Mouse (Mus musculus) forebrain, embryonic 12.5 days (tissue): ENCODE data around the gene Pradc1. TPM values are rescaled to one million over a fixed set of nuclear protein-coding genes. Genes with fewer than 3 reads are reported as not detected.
A peak's percentile ranks its signal among the peaks of the same experiment; 100 is the strongest.
"Not testable (repeated sequence)": the region's sequence is repeated elsewhere in the genome, so short reads cannot be mapped to it uniquely, and the experiment has no call there.

ENCODE experiments used
- ATAC-seq: fragments of 200-750 bp; cut with Nextera tagmentation; 2 replicates; pipeline ENCODE4 v1.8.0; 2017; ENCODE audit warnings: moderate TSS enrichment; ENCODE audit not compliant: low FRiP score
- H3K27ac ChIP-seq: fragments of 300-500 bp; sonication (generic); 2 replicates; pipeline ENCODE4 v1.5.1; 2016; ENCODE audit warnings: mild to moderate bottlenecking
- H3K27me3 ChIP-seq: fragments of 300-500 bp; sonication (generic); 2 replicates; pipeline ENCODE4 v1.6.1; 2016; ENCODE audit warnings: mild to moderate bottlenecking
- H3K36me3 ChIP-seq: fragments of 300-500 bp; sonication (generic); replicated peaks from 2 replicates; pipeline ENCODE4 v1.6.1; 2016; ENCODE audit warnings: mild to moderate bottlenecking
- H3K4me1 ChIP-seq: fragments of 300-500 bp; sonication (generic); 2 replicates; pipeline ENCODE4 v1.6.1; 2016
- H3K4me2 ChIP-seq: fragments of 300-500 bp; sonication (generic); 2 replicates; pipeline ENCODE4 v1.6.1; 2016; ENCODE audit warnings: mild to moderate bottlenecking, moderate library complexity
- H3K4me3 ChIP-seq: fragments of 300-500 bp; sonication (generic); replicated peaks from 2 replicates; pipeline ENCODE4 v1.5.1; 2016; ENCODE audit warnings: mild to moderate bottlenecking
- H3K9ac ChIP-seq: fragments of 300-500 bp; sonication (generic); 2 replicates; pipeline ENCODE4 v1.6.1; 2016; ENCODE audit warnings: mild to moderate bottlenecking
- H3K9me3 ChIP-seq: fragments of 300-500 bp; sonication (generic); 2 replicates; pipeline ENCODE4 v1.6.1; 2016
- WGBS: fragments of 180-500 bp; shearing (Covaris S2); methylation state at CpG from one replicate; pipeline ENCODE4 v1.1.7; 2016; 5-methylcytosine and 5-hydroxymethylcytosine counted together
- polyA plus RNA-seq: library from polyadenylated mRNA; unstranded; fragments of >200 nt; fragmentation: Nextera tagmentation; extraction: Ambion mirVana; gene quantifications from 2 replicates; pipeline ENCODE4 v1.2.1, GENCODE M21; 2016

Gene Pradc1
- polyA plus RNA-seq, 1 experiment from 2014 or later: 33.0 TPM

- Histone ChIP-seq H3K4me3 (no peak overlapping the region), H3K36me3 (no peaks in the 10 kb centered on the region), H3K27me3 (peaks cover 24% of the 10 kb centered on the region), H3K9me3 (no peaks in the 10 kb centered on the region), H3K4me2 (no peak overlapping the region), H3K9ac (no peak overlapping the region), H3K4me1 (no peaks in the 10 kb centered on the region), H3K27ac (no peak overlapping the region)
- WGBS: 38% methylated on average over 14 of the region's 14 CpGs
- ATAC-seq: no peak
Observed at GRCm38 (mm10) chr6:85478416-85478815, 26.6 kb upstream of the Pradc1 start.

GRCm38 (mm10) chr6:85477366-85477917 is 25.7 kb upstream of the Pradc1 start:
- no peak overlapping the region for H3K4me3 ChIP-seq
- no peaks in the 10 kb centered on the region for H3K9me3 ChIP-seq
- no peaks in the 10 kb centered on the region for H3K4me1 ChIP-seq
- H3K4me2 ChIP-seq: no peak overlapping the region
- H3K27me3 ChIP-seq: peaks cover 15% of the 10 kb centered on the region
- 0 out of 2 replicates have a peak, but pooled peaks have one; percentile 23 for ATAC-seq
- H3K27ac ChIP-seq: no peak overlapping the region
- WGBS: 35% methylated on average over 10 of the region's 10 CpGs
- no peaks in the 10 kb centered on the region for H3K36me3 ChIP-seq
- no peak overlapping the region for H3K9ac ChIP-seq

GRCm38 (mm10) chr6:85475581-85475980 is 23.8 kb upstream of the Pradc1 start:
- peaks cover 5% of the 10 kb centered on the region for H3K27me3 ChIP-seq

GRCm38 (mm10) chr6:85472542-85472941 is 20.8 kb upstream of the Pradc1 start:
- Histone ChIP-seq H3K9me3 (no peaks in the 10 kb centered on the region), H3K4me3 (no peak overlapping the region), H3K27me3 (no peaks in the 10 kb centered on the region), H3K4me2 (no peak overlapping the region), H3K27ac (no peak overlapping the region), H3K4me1 (no peaks in the 10 kb centered on the region), H3K36me3 (peaks cover 26% of the 10 kb centered on the region), H3K9ac (no peak overlapping the region)
- WGBS: 58% methylated on average over 5 of the region's 5 CpGs
- ATAC-seq: no peak

More at GRCm38 (mm10) chr6:85475581-85475980, 23.8 kb upstream of the Pradc1 start:
- ATAC-seq: no peak
- Histone ChIP-seq H3K27ac (no peak overlapping the region), H3K4me3 (no peak overlapping the region), H3K4me2 (no peak overlapping the region), H3K9ac (no peak overlapping the region), H3K9me3 (no peaks in the 10 kb centered on the region), H3K36me3 (no peaks in the 10 kb centered on the region), H3K4me1 (no peaks in the 10 kb centered on the region)
- WGBS: 82% methylated on average over 3 of the region's 3 CpGs

- H3K4me3 ChIP-seq: no peak overlapping the region
- no peaks in the 10 kb centered on the region for H3K4me1 ChIP-seq
- WGBS: 62% methylated on average over 8 of the region's 8 CpGs
- no peak overlapping the region for H3K9ac ChIP-seq
- peaks cover 32% of the 10 kb centered on the region for H3K36me3 ChIP-seq
- no peak for ATAC-seq
- H3K27ac ChIP-seq: no peak overlapping the region
- H3K4me2 ChIP-seq: no peak overlapping the region
- H3K9me3 ChIP-seq: no peaks in the 10 kb centered on the region
- H3K27me3 ChIP-seq: no peaks in the 10 kb centered on the region
Observed at GRCm38 (mm10) chr6:85471962-85472361, 20.2 kb upstream of the Pradc1 start.

- Histone ChIP-seq H3K4me3 (no peak overlapping the region), H3K9ac (no peak overlapping the region), H3K27me3 (no peaks in the 10 kb centered on the region), H3K4me1 (no peaks in the 10 kb centered on the region), H3K36me3 (peaks cover 53% of the 10 kb centered on the region), H3K27ac (no peak overlapping the region), H3K4me2 (no peak overlapping the region), H3K9me3 (no peaks in the 10 kb centered on the region)
- no peak for ATAC-seq
- WGBS: 79% methylated on average over 5 of the region's 5 CpGs
Observed at GRCm38 (mm10) chr6:85469660-85470430, 18.1 kb upstream of the Pradc1 start.

- H3K4me1 ChIP-seq: no peaks in the 10 kb centered on the region
- H3K4me3 ChIP-seq: no peak overlapping the region
- no peaks in the 10 kb centered on the region for H3K27me3 ChIP-seq
- H3K9me3 ChIP-seq: no peaks in the 10 kb centered on the region
- no peak overlapping the region for H3K4me2 ChIP-seq
- no peak overlapping the region for H3K9ac ChIP-seq
- ATAC-seq: no peak
- no peak overlapping the region for H3K27ac ChIP-seq
- peaks cover 98% of the 10 kb centered on the region for H3K36me3 ChIP-seq
Observed at GRCm38 (mm10) chr6:85465381-85465780, 13.6 kb upstream of the Pradc1 start.

- no peak overlapping the region for H3K27ac ChIP-seq
- peaks cover 71% of the 10 kb centered on the region for H3K36me3 ChIP-seq
- no peak overlapping the region for H3K4me2 ChIP-seq
- WGBS: 91% methylated on average over 2 of the region's 2 CpGs
- no peak for ATAC-seq
- no peak overlapping the region for H3K9ac ChIP-seq
- peaks cover 20% of the 10 kb centered on the region for H3K4me1 ChIP-seq
- H3K4me3 ChIP-seq: no peak overlapping the region
- no peaks in the 10 kb centered on the region for H3K27me3 ChIP-seq
- no peaks in the 10 kb centered on the region for H3K9me3 ChIP-seq
Observed at GRCm38 (mm10) chr6:85459621-85460020, 7.9 kb upstream of the Pradc1 start.

- no peaks in the 10 kb centered on the region for H3K27me3 ChIP-seq
- 17% methylated on average over 7 of the region's 7 CpGs for WGBS
- H3K36me3 ChIP-seq: peaks cover 5% of the 10 kb centered on the region
- peaks cover 49% of the 10 kb centered on the region for H3K4me1 ChIP-seq
- peak overlapping the region; percentile 77 for H3K4me3 ChIP-seq
- peak overlapping the region; percentile 94 for H3K4me2 ChIP-seq
- H3K9me3 ChIP-seq: no peaks in the 10 kb centered on the region
- no peak for ATAC-seq
- H3K27ac ChIP-seq: peak overlapping the region; percentile 96; the same call in 1 of the 2 replicates
- H3K9ac ChIP-seq: peak overlapping the region; percentile 89
Observed at GRCm38 (mm10) chr6:85452816-85453215, 1.0 kb upstream of the Pradc1 start.

- Histone ChIP-seq H3K9me3 (no peaks in the 10 kb centered on the region), H3K27me3 (no peaks in the 10 kb centered on the region), H3K36me3 (peaks cover under 1% of the 10 kb centered on the region; the same call in 1 of the 2 replicates), H3K4me2 (peak overlapping the region; percentile 94), H3K4me3 (peak overlapping the region; percentile 77), H3K4me1 (peaks cover 49% of the 10 kb centered on the region), H3K27ac (peak overlapping the region; percentile 96), H3K9ac (peak overlapping the region; percentile 89)
- WGBS: under 1% methylated on average over 15 of the region's 15 CpGs
- ATAC-seq: no peak; the same call in 1 of the 2 replicates
Observed at GRCm38 (mm10) chr6:85452411-85452665, 568 bp upstream of the Pradc1 start.

- peak; percentile 96 for ATAC-seq
- Histone ChIP-seq H3K36me3 (peaks cover 12% of the 10 kb centered on the region), H3K27me3 (no peaks in the 10 kb centered on the region), H3K9ac (peak within 1 kb of the TSS; percentile 89), H3K27ac (peak within 1 kb of the TSS; percentile 96), H3K4me2 (peak within 1 kb of the TSS; percentile 94), H3K4me3 (peak within 1 kb of the TSS; percentile 77), H3K9me3 (no peaks in the 10 kb centered on the region), H3K4me1 (peaks cover 41% of the 10 kb centered on the region)
- WGBS: 3% methylated on average over 86 of the region's 96 CpGs
Observed at GRCm38 (mm10) chr6:85450697-85451663, 790 bp downstream of the Pradc1 start, which contains the start of gene Cct7. Cct7 (plus strand) TSS chr6:85451514.

GRCm38 (mm10) chr6:85450140-85450539 is 1.6 kb downstream of the Pradc1 start:
- H3K4me1 ChIP-seq: peaks cover 34% of the 10 kb centered on the region
- WGBS: 60% methylated on average over 1 of the region's 1 CpGs
- peak overlapping the region; percentile 94 for H3K4me2 ChIP-seq
- H3K27me3 ChIP-seq, ATAC-seq, H3K27ac ChIP-seq, H3K9me3 ChIP-seq: not testable (repeated sequence)
- peaks cover 20% of the 10 kb centered on the region for H3K36me3 ChIP-seq
- peak overlapping the region; percentile 67; the same call in 1 of the 2 replicates for H3K9ac ChIP-seq
- peak overlapping the region; percentile 77 for H3K4me3 ChIP-seq
